Mouse (Mus musculus): Measurements from ENCODE around the gene Lhx9.

GRCm38 (mm10) chr1:138784019-138784418 is 64.4 kb downstream of the Lhx9 start:
- TF ChIP-seq CTCF (IDR thresholded peaks at IDR 0.05) (no peak), EP300 (IDR thresholded peaks at IDR 0.05) (no peak)

Data from lung, postnatal 0 days (tissue).